Mouse (Mus musculus): ENCODE data around the gene Dcst1. TPM values are rescaled to one million over a fixed set of nuclear protein-coding genes. Genes with fewer than 3 reads are reported as not detected.

Gene Dcst1
- polyA plus RNA-seq, 3 experiments from 2014 or later = 0.40 to 0.88 (median 0.71) TPM

DNA sequence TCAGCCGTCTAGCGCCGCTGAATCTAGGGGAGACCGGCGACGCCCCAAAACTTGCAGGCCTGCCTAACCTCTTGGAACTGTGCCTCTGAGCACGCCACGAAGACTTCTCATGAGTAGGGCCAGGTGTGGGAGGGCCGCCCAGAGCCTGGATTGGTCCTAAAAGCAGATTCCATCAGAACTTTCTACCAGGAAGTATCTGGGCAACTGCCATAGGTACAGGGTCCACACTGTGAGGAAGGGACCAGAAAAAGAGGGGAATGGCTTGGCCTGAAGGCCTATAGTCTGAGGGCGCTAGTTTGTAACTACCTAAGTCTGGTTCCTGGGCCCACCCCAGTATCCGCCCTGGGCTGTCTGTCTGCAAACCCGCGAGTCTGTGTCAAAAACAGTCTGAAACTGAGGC is 33.5 kb downstream of the Dcst1 start:
- no peak for ATAC-seq

DNA sequence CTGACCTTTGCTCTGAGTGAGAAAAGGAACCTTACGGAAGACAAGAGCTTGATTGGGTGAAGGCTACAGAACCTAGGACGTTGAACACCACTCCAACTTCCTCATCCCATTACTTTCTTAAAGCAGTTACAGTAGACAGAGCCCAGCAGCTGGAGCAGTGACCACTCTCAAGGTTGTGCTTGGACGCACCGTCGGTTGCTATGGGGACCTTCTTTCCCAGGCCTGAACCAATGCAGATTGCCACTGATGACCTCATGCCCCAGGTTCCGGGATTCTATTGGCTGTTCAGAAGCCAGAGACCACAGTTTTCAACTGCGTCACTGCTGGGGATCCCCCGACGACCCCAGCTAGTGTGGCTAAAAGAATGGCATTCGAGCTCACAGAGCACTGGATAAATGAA is 34.1 kb downstream of the Dcst1 start:
- no peak for ATAC-seq

DNA sequence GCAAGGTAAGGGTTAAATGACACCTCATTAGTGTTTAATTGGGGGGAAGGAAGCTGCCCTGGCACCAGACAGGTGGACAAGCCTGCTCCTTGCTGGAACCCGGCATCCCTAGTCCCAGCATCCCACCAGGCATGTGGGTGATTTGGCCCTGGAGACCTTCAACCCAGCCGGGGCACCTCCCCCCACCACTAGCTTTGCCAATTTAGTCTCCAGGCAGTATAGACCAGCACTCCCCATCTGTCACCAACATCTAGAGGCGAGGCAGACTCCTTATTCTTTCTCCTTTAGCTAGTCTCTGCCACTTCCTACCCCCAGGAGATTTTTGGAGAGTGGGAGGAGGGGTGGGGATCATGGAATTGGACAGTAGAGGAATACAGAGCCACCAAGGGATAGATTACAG is 34.7 kb downstream of the Dcst1 start:
- no peak for ATAC-seq

DNA sequence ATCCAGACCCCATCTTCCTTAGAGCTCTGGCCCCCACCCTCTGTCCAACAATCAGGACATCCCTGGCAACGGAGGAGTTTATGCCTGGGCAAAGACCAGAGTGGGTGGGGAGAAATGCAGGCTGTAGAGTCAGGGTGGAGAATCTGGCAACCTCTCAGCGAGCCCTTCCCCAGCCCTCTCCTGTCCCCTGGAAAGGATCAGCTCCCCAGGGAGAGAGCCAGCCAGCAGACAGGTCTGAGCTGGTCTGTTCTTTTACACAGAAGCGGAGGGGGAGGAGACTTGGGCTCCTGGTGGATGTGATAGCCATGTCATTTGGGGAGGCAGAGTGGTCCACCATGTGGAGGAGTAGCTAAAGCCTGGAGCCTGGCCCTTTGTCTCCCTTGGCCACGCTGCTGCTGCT is 36.4 kb downstream of the Dcst1 start:
- no peak for ATAC-seq

DNA sequence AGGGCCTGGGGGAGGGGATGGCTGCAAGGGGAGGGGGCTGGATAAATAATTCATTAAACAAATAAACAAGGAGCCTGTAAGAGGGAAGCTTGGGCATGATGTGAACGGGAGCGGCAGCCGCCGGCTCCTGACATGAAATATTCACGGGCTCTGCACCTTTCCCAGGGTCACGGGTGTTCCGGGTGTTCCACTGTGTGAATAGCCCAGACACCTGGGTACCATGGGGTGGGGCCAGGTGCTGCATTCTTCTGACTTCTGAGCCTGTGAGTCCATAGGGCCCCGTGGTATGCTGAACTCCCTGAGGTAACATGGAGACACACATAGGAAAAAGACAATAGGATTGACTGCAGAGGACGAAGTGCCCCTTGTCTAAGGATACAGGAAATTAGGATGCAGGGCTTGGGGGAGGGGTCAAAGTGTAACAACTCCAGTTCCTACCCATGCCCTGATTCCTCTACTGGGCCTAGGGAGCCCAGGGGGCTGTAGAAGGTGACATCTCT is 37.6 kb downstream of the Dcst1 start:
- ATAC-seq = no peak

DNA sequence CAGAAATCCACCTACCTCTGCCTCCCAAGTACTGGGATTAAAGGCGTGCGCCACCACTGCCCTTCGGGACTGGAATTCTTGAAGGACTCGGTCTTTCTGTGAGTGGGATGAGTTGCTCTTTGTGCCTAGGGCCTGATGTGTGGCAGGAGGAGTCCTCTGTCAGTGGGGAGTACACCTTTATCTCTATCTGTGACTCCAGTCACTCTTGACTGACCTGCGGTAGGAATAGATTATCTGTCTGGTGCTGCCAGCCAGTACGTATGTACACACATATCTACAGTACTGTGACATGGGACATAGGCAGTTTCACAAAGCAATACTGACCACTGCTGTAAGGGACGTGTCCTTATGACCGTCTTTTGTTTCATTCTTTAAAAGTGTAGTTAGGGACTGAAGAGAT is 39.2 kb downstream of the Dcst1 start:
- no peak for ATAC-seq

DNA sequence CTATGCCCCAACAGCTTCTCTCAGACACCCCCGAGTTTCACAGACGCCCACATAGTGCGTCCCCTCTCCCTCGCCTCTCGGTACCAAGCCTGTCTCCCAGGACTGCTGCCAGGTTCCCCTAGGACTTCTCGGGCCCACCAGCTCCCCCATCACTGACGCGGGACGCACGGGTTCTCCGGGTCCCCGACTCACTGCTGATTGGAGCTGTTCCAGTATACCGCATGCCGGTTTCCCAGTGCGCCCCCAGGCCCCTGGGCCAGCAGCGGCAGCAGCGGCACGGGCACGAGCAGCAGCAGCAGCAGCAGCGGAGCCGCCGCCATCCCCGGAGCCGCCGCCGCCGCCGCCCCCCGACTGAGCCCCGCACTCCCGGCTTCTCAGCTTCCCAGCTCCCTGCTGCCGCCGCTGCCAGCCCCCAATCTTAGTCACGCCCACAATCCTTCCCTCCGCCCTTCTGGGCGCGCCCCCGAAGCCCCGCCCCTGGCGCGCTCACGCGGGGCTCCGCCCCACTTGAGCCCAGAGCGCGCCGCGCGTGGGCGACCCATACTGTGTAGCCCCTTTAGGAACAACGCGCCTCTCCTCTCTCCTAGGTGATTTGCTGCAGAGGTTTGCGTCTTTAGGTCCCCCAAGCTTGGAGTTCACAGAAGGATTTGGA is 42.4 kb downstream of the Dcst1 start, which contains the start of gene Efna3:
Gene Efna3, minus strand, starts transcription at position 452 of the 652 bp plus-strand sequence.
- no peak for ATAC-seq

DNA sequence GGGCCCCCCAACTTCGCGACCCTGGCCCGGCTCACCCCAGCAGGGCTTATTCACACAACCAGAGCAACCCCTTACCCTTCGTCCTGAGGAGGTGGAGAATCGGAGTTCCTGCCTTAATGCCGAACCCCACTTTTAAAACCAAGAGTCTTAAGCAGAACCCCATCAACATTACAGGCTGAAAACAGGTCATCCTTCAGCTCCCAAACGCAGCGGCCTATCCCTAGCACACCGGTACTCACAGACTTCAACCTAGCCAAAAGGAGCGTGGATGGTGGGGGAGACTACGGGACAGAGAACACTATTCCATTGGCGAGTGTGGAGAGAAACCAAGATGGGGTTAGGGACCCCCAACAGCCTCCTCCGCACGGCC is 42.9 kb downstream of the Dcst1 start:
- peak; percentile 15 for ATAC-seq

DNA sequence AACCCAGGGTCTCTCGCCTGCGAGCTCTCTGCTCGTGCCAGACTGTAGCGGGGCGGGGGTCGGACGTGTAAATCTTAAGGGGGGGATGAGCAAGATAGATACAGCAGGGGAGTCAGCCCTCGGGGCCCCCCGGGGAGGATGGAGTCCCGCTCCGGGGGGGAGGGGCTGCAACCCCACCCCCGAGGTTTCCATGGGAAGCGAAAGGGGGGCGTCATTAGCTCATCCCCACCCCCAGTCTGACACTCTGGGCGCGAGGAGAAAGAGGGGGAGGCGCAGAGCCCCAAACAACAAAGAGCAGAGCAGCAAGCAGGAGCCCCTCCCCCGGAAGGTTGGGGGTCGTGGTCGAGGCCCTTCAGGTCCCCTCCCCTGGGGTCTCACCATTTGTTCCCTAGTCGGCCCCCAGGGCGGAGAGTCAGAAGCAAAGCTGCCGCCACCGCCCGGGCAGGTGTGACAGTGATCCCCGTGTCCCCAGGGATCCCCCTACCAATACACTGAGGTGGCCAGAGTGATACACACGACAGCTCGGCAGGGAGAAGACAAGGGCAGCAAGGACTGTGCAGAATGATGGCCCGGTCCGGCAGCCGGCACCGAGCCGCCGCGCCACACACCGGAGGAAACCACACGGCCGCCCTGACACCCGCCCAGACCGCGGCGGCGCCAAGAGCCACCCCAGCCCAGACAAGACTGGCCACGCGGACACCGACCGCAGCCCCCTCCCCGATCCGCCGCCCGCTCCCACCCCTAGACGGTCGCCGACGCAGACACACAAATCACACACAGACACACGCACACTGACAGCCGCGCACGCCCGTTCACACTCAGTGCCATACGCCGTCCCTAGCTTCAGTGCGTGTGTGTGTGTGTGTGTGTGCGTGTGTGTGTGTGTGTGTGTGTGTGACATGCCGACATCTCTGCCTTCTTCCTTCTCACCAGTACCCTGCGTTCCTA is 43.6 kb downstream of the Dcst1 start:
- ATAC-seq = peak; percentile 16

DNA sequence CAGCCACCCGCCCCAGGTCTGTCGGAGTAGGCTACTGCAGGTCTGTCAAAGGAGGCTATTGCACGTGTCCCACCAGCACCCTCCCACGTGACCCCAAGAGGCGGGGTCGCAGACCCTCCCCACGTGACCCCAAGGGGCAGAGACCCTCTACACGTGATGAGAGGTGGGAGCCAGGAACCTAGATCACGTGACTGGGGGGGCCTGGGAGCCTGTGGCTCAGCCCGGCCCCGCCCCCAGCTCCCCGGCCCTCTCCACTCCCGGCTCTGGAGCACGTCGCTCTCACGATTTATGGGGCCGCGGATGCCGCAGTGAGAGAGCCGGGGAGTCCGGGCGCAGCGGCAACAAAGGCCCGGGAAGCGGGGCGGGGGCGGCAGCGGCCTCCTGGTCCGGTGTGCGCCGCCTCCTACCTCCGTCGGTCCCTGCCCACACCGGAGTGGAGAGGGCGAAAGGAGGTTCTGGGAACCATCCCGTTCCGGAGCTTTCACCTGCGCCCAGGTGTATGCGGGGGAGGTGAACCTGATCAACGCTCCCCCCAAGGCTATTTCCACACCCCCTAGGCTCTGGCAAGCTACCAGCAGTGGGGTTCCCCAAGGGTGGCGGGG is 44.4 kb downstream of the Dcst1 start:
- ATAC-seq = no peak

DNA sequence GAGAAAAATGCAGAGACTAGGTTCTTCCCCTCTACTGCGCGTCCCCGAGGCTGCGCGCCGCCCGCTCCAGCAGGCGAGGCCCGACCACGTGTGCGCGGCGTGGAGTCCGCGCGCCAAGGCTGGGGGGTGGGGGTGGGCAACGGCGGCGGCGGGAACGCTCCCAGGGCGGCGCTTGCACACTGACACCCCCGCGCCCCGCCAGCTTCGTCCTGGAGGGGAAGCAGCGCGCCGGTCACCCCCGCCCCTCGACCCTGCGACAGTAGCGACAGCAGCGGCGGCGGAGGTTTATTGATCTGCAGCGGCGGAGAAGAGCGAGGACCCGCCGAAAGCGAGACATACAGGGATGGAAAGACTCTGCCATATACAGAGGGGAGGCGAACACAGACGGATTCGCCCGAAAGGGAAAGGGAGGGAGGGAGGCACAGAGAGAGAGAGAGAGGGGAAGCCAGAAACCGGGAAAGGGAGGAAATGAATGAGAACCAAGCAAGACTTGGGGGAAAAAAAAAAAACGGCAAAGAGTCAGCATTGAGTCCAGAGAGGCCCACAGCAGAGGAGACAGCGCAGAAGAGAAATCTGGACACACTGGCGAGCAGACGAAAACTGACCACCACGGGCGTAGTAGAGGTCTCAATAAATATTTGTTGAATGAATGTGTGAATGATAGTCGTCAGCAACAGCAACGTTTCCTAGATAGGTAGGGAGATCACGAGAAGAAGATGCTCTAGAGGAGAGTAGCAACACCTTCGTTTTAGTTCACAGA is 45.3 kb downstream of the Dcst1 start:
- no peak for ATAC-seq

DNA sequence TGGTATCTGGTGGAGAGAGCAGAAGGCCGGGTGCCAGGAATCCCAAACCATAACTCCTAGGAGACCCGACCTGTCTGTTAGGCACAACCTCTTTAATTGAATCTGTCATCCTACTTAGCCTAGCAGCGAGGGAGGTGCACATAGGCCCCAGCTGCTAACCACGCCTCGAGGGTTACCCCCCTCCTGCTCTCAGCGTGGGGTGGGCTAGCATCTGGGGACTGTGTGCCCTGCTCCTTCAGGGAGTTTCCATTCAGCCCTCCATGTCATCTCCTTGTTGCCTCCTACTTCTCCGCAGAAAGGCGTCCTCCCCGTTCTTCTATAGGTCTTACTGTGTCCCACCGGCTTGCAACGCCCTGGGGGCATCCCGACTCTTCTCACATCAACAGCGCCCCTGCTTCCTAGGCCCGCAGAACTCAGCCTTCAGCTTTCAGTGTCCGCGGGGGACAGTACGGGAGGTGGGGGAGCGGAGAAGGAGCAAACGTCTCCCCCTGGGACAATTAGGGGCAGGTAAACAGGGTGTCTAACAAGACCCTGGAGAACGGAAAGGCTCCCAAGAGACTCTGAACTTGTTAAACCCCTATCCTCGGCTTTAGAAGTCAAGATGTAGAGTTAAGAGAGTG is 46.0 kb downstream of the Dcst1 start:
- ATAC-seq = no peak

DNA sequence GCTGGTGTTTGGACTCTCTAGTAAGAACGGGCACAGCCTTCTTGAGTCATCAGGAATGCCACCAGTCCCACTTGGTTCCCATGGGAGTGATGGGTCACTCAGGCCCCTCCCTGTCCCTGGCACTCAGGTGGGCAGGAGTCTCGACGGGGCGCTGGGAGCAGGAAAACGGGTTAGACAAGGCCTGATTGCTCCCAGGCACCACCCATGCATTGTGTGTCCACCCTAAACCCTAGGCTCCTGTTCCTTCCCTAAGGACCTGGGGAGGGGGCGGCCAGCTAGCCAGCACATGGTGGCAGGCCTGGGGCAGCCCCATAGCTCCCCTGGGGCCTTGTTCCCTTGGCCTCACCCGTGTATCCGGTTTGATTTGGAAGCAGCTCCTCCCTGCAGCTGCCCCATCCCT is 46.7 kb downstream of the Dcst1 start:
- ATAC-seq = no peak

DNA sequence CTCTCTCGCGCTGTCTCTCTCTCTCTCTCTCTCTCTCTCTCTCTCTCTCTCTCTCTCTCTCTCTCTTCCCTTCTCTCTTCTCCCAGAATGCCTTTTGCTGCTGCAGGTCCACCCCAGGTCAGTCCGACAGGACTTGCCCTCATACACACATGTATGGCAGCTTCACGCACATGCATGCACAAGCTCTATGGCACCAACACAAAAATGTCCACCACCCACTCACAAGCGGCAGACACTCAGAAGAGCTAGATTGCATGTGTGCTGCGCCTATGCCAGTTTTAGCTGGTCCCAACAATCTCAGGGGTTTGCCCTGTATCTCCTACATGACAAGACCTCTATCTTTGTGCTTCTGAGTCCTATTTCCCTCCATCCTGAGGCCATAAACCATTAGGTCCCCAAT is 47.8 kb downstream of the Dcst1 start:
- ATAC-seq = no peak

DNA sequence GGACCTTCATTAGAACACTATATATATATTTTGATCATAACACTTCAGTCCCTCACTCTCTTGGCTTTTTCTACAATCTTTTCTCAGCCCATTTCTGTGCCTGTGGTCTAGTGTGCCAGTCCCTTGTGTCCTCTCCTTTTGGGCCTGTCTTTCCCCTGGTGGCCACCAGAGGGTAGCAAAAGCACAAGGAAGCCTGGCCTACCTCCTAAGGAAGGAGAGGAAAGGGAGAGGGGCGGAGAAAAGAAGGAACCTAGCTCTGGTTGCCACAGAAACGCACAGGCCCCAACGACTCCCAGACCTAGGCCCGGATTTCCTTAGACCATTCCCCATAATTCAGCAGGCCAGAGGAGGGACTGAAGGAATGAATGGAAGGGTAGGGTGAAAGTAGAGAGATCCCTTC is 48.2 kb downstream of the Dcst1 start:
- ATAC-seq = peak; percentile 61

DNA sequence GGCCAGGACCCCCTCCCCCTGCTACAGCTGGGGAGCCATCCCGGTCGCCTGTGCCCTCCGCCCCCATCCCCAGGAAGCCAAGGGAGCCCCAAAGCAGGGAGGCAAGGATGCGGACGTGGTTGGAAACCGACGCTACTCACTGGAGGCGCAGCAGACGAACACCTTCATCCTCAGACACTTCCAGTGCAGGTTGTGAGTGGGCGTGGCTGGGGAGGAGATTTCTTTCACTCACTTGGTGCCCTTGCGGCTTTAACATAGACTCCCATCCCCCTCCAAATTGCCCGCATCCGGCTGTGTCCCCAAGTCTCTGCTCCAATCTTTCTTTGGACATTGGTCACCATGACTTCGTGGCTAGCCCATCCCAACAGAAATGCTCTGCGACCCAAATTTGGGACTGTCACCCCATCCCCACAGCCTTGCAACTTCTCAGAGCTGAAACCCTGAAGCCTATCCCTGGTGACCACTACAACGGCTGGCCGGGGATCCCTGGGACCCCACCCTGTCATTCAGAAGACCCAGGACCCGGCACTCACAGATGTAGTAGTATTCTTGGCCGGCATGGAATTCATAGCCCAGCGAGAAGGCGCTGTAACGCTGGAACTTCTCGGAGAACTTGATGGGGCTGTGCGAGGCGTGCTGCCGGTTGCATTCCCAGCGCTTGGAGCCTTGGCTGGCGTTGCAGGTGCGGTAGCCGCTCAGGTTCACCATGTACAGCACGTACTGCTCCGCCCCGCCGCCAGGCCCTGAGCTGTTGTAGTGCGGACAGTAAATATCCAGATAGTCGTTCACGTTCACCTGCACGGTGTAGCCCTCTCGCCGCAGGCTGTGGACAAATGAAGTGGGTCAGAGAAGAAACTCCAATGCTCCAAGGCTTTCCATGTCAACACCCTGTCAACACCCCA is 48.9 kb downstream of the Dcst1 start:
- ATAC-seq = peak; percentile 39

DNA sequence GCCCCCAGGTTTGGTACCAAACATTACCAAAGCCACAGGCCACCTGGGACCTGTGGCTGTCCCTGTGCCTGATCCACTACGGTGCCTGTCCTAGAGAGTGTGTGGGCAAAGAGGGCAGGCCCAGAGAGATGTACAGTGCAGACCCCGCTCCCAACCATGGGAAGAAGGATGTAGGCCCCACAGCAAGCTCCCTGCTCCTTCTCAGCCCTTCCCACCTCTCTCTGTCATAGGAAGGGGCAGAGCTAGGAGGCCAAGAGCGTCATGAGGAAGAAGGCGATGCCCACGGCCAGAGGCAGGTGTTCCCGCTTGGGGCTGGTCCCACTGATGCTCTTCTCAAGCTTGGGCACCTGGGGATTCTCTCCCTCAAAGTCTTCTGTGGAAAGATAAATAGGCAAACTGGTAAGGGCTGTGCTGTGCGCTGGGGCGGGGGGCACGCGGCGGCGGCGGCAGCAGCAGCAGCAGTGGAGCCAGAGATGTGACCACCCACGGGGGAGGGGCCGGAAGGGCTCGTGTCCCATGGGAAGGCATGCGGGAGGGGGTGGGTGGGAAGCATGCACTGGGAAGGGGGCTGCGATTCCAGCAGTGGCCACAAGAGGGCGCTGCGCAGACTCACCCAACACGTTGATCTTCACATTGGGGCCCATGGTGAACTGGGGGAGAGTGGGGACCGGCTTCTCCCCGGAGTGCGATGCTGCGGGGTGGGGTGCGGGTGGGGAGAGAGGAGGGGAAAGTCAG is 49.7 kb downstream of the Dcst1 start:
- peak; percentile 15 for ATAC-seq

DNA sequence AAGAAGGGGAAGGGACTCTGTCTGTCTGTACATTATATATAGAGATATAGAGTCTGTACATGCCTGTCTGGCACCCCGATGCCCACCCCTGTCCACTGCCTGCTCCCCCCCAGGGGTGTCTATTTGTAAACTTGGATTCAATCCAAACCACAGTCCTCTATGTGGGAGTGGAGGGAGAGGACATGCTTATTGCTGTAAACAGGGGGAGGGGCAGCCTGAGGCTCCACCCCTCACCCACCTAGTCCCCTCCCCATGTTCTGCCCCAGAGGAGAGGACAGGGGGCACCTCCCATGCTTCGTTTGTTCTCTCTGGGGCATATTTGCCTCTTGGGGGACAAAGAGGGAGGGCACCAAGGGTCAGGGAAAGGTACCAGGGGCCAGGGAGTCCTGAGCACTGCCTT is 50.3 kb downstream of the Dcst1 start:
- no peak for ATAC-seq

DNA sequence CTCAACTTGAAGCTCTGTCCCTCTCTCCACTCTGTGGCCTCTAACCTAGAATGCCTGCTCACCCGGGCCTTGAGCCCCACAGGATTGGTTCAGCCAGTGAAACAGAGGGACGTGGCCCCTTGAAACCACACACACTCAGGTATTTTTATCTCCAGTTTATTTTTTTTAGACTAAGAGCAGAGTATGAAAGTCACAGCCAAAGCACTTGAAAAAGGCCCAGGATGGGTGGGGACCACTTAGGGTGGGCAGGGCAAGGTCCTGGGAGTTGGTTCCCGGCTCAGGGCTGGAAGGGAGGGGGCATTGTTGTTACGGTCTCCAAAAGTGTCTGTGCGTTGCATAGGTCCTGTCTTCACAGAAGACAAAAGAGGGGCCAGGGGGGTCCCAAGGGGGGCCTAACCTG is 50.7 kb downstream of the Dcst1 start:
- no peak for ATAC-seq

DNA sequence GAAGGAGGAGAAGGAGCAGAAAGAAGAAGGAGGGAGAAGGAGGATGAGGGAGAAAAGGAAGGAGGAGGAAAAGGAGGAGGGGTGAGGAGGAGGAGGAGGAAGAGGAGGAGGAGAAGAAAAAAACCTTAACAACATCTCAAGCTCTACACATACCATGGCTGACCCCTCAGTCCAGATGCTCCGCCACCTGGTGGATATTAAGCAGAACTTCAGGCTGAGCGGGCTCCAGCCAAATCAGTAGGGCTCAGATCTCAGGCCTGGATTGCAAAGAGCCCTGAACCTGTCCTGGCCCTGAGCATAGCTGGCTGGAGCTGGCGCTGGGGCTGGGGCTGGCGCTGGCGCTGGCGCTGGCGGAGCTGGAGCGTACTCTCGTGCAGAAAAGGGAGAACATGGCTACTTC is 57.0 kb downstream of the Dcst1 start:
- peak; percentile 67 for ATAC-seq
